Mouse (Mus musculus): Measurements from ENCODE around the gene Gramd1b. TPM values are rescaled to one million over a fixed set of nuclear protein-coding genes. Genes with fewer than 3 reads are reported as not detected.

Gene Gramd1b
- polyA plus RNA-seq, 1 experiment from 2014 or later: 5.8 TPM

DNA sequence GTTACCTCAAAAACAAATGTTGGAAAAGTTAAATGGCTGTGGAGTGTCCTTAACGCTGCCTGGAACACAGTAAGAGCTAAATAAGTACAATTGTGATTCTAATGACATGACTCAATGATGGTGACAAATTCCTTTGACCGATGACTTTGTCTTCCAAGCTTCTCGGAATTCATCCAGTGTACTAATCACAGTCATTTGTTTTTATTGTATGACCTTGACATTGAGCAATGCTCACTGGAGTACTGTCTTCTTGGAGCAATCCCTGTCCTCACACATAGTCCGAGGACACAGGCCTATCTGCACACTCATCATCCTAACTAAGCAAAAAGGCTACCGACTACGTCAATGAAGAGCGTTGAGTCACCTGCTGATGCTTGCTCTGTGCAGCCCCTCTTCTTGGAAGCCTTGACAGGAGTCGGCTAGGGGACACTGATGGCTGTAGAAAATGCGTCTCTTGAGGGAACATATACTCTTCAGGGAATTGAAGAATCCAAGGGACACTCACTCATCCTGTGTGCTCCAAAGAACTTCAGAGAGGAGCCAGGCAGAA is 58.1 kb downstream of the Gramd1b start:
- Histone ChIP-seq H3K27me3 (replicated peaks) (peaks cover 10% of the 10 kb centered on the region; the same call in 1 of the 2 replicates), H3K27ac (replicated peaks) (no peak overlapping the region), H3K36me3 (no peaks in the 10 kb centered on the region), H3K4me1 (peaks cover 31% of the 10 kb centered on the region), H3K9ac (no peak overlapping the region), H3K9me3 (no peaks in the 10 kb centered on the region), H3K4me2 (no peak overlapping the region), H3K4me3 (no peak overlapping the region)
- WGBS: 76% methylated on average over 9 of the region's 9 CpGs
- no peak for ATAC-seq (ENCODE audit: extremely low read depth, insufficient number of reproducible peaks, low FRiP score, low TSS enrichment)

DNA sequence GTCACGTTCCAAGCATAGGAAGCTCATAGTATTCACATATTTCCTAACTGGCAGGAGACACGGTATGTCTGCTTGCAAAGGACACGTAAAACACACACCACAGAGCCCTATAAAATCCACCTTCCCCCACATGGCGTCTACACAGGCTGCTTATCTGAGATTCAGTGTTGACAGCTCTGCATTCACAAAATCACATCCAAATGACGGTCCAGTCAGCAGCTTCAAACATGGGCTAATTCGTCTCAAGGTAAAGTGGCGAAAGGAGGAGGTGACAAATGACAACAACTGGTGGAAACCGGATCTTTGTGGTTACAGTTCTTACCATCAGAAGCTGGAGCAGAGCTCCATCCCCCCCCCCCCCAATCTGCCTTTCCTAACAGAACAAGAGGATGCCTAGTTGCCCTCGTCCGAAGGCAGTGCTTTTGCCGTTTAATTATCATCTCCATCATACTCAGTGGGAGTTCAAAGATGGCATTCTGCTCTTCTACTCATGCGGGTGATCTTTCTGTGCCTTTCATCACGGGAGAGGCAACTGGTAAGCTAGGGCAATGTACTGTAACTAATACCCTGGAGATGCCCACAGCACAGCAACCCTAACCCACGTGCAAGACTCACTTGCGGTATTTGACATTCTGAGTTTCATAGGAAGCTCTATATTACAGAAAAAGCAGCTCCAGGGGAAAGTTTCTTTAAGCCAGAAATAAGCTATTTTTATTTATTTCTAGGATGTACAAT is 61.6 kb downstream of the Gramd1b start:
- Histone ChIP-seq H3K4me1 (peaks cover 12% of the 10 kb centered on the region), H3K27ac (replicated peaks) (peak overlapping the region; percentile 8), H3K9ac (no peak overlapping the region), H3K4me2 (peak overlapping the region; percentile 50), H3K36me3 (no peaks in the 10 kb centered on the region), H3K27me3 (replicated peaks) (peaks cover 18% of the 10 kb centered on the region), H3K9me3 (no peaks in the 10 kb centered on the region), H3K4me3 (no peak overlapping the region)
- WGBS: 26% methylated on average over 15 of the region's 15 CpGs
- no peak for ATAC-seq (ENCODE audit: extremely low read depth, insufficient number of reproducible peaks, low FRiP score, low TSS enrichment)

DNA sequence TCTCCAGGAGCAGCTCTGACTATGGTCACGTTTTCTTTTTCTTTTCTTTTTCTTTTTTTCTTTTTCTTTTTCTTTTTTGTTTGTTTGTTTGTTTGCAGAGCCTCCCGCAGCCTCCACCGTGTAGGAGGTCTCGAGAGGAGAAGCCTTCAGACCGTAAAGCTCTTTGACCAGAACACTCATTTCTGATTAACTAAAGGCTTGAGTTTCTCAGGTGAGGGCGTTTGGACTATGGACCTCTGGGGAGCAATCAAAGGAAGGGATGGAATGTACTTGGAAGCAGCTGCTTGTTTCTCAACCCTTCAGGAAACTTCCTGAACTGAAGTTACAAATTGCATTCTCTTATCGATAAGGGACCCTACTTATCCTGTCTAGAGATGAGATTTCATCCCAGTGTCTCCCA is 64.4 kb downstream of the Gramd1b start:
- Histone ChIP-seq H3K4me3 (no peak overlapping the region), H3K4me1 (peaks cover 17% of the 10 kb centered on the region), H3K9me3 (no peaks in the 10 kb centered on the region), H3K9ac (no peak overlapping the region), H3K4me2 (no peak overlapping the region), H3K27ac (replicated peaks) (no peak overlapping the region), H3K36me3 (no peaks in the 10 kb centered on the region), H3K27me3 (replicated peaks) (peaks cover 19% of the 10 kb centered on the region)
- WGBS: 56% methylated on average over 7 of the region's 7 CpGs
- ATAC-seq (ENCODE audit: extremely low read depth, insufficient number of reproducible peaks, low FRiP score, low TSS enrichment): no peak

DNA sequence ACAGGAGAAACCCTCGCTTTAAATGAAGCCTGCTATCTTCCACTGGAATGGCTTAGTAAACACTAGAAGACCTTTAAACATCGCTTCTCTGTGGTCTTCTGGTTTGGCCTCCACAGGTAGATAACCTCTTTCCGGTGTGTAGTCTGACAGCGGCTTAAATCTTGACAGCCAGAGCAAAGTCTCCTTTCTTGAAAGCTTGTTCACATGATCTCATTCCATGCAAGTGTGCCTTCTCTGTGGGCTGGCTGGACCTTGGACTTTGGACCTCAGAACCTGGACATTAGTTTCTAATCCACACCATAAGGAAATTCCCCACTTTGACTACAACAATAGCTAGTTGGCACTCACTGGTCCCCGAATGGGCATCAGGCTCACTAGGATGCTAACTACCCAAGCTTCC is 65.6 kb downstream of the Gramd1b start:
- no peaks in the 10 kb centered on the region for H3K9me3 ChIP-seq
- no peaks in the 10 kb centered on the region for H3K36me3 ChIP-seq
- no peak overlapping the region for H3K27ac ChIP-seq (replicated peaks)
- 77% methylated on average over 5 of the region's 5 CpGs for WGBS
- H3K4me1 ChIP-seq: peaks cover 27% of the 10 kb centered on the region
- H3K27me3 ChIP-seq (replicated peaks): peaks cover 19% of the 10 kb centered on the region
- no peak overlapping the region for H3K4me2 ChIP-seq
- ATAC-seq (ENCODE audit: extremely low read depth, insufficient number of reproducible peaks, low FRiP score, low TSS enrichment): no peak
- no peak overlapping the region for H3K9ac ChIP-seq
- H3K4me3 ChIP-seq: no peak overlapping the region

DNA sequence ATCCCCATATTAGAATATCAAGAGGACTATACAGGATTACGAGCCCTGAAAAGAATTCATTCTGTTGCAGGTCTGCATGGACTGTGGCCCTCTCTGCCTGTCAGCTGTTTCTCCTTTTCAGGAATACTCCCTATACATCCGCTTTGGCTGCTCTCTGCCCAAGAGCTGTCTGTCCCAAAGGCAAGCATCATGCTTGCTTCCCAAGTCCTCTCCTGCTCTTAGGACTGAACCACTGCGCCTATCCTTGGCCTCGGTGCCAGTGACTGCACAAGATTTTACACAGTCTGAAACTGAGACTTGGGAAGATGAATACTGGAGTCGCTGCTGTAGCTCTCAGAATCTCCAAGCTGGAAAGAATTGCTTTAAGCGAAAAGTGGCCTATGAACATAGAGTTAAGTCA is 68.8 kb downstream of the Gramd1b start:
- Histone ChIP-seq H3K4me3 (no peak overlapping the region), H3K4me1 (peaks cover 36% of the 10 kb centered on the region), H3K27ac (replicated peaks) (no peak overlapping the region), H3K4me2 (no peak overlapping the region), H3K9me3 (no peaks in the 10 kb centered on the region), H3K36me3 (no peaks in the 10 kb centered on the region), H3K27me3 (replicated peaks) (peaks cover 19% of the 10 kb centered on the region), H3K9ac (no peak overlapping the region)
- no peak for ATAC-seq (ENCODE audit: extremely low read depth, insufficient number of reproducible peaks, low FRiP score, low TSS enrichment)
- WGBS: 78% methylated on average over 6 of the region's 6 CpGs

DNA sequence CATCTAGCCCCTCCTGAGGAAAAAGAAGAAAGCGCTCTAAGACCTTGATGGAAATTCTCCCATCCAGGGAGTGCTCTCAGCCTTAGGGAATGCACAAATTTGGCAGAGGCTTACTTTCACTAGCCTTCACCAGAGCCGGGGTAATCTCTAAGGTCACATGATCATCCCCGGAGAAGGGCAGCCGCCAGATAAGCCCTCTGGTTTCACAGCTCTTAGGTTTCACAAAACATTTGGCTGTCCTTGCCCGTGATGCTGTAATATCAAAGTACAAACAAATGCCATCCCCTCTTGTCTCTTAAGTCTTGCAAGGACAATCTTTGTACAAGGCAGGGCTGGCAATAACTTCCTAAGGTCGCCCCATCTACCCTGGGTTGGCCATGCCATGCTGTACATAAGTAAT is 70.4 kb downstream of the Gramd1b start:
- peaks cover 48% of the 10 kb centered on the region for H3K4me1 ChIP-seq
- peak overlapping the region; percentile 51 for H3K27ac ChIP-seq (replicated peaks)
- WGBS: 10% methylated on average over 6 of the region's 6 CpGs
- no peak for ATAC-seq (ENCODE audit: extremely low read depth, insufficient number of reproducible peaks, low FRiP score, low TSS enrichment)
- H3K9ac ChIP-seq: no peak overlapping the region
- peak overlapping the region; percentile 29 for H3K4me2 ChIP-seq
- H3K9me3 ChIP-seq: no peaks in the 10 kb centered on the region
- H3K36me3 ChIP-seq: no peaks in the 10 kb centered on the region
- peaks cover 7% of the 10 kb centered on the region for H3K27me3 ChIP-seq (replicated peaks)
- H3K4me3 ChIP-seq: no peak overlapping the region

DNA sequence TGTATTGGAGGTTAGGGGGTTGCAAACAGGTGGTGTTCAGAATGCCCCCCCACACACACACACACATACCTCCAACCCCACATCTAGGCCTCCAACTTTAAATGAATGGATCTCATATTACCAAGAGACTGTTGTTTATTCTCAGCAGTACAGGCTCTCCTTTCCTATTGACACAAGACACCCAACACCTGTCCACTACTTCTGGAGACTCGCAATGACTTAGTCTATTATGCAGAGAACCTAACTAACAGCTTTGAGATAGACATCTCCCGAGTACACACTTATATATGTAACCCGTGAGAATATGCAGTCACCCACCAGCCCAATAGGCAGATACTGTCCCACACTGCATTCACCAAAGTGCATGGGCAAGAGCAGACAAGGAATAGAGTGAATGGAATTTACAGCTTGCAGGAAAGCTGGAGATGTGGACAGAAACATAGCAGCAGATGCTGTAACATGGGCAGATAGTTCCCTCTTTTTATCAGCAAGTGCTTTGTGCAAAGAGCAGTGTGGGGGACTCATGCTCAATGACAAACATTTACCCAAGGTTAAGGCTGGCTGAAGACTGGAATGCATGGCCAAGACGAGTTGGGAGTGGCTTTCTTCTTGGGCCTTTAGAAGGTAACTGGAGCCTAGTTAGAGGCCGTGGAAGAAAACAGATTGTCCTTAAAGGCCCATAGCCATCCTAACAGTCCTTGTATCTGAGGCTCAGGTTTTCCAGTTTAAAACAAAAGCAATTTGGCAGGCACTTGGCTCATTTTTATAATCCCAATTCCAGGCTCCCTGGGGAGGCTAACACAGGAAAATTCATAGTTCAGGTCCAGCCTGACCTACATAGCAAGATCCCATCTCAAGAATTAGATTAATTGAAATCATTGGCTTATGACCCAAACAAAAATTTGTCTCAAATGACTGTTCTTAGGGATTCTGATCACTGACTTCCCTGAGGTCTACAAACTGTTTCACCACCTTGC is 71.6 kb downstream of the Gramd1b start:
- H3K4me2 ChIP-seq: no peak overlapping the region
- H3K27me3 ChIP-seq (replicated peaks): peaks cover 5% of the 10 kb centered on the region
- WGBS: 50% methylated on average over 5 of the region's 5 CpGs
- no peak overlapping the region for H3K4me3 ChIP-seq
- H3K36me3 ChIP-seq: no peaks in the 10 kb centered on the region
- no peak for ATAC-seq (ENCODE audit: extremely low read depth, insufficient number of reproducible peaks, low FRiP score, low TSS enrichment)
- H3K27ac ChIP-seq (replicated peaks): 0 out of 2 replicates have a peak overlapping the region, but pooled peaks have one; percentile 51
- H3K4me1 ChIP-seq: peaks cover 51% of the 10 kb centered on the region
- no peaks in the 10 kb centered on the region for H3K9me3 ChIP-seq
- H3K9ac ChIP-seq: no peak overlapping the region

DNA sequence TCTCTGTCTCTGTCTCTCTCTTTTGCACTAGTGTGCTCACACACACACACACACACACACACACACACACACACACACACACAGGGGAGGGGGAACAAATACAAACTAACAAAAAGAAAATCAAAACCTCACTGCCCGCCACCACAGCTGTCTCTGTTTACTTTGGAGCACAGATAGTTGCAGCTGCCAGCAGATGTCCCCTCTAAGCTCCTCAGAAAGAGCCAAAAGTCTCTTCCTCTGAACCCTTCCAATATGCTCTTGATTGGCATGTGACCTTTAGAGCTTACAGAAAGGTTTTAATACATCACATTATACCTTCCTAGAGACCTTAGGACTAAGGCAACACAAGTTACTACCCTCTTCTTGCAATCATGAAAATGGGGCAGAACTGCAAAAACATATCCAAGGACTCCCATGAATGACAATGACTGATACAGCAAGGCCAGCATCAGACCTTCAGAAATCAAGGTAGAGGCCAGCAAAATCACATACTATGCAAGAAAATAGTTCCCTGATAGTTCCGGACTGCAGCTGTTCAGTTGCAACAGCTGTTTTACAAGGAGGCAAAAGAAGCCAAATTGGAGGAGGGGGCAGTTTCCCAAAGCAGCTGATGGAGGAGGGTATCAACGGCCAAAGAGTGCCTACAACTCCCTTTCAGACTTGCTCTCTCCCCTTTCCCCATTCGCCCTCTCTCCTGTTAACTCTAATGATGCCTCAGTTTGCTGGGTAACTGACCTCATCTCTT is 72.5 kb downstream of the Gramd1b start:
- Histone ChIP-seq H3K27ac (replicated peaks) (no peak overlapping the region), H3K9me3 (no peaks in the 10 kb centered on the region), H3K4me1 (peaks cover 60% of the 10 kb centered on the region), H3K4me2 (no peak overlapping the region), H3K27me3 (replicated peaks) (peaks cover 10% of the 10 kb centered on the region), H3K4me3 (no peak overlapping the region), H3K9ac (no peak overlapping the region), H3K36me3 (no peaks in the 10 kb centered on the region)
- WGBS: 72% methylated on average over 4 of the region's 4 CpGs
- no peak for ATAC-seq (ENCODE audit: extremely low read depth, insufficient number of reproducible peaks, low FRiP score, low TSS enrichment)

DNA sequence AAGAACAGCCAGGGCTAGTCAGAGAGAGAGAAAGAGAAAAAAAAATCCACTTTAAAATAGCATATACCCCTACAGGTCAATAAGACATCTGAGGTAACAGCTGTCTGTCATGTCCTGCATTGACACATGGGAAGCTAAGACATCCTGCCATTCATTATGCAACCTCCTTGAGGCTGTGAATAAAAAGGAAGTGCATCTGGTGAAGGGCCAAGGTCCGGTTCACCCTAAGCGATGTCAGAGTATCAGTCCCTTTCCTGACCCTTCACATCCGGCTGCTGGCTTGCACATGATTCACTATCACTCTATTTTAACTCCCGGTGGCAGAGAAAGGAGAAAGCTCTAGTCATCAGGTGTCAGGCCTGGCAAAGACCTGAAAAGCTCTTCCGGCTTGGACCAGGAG is 73.7 kb downstream of the Gramd1b start:
- H3K4me3 ChIP-seq: no peak overlapping the region
- peaks cover 9% of the 10 kb centered on the region for H3K27me3 ChIP-seq (replicated peaks)
- H3K36me3 ChIP-seq: no peaks in the 10 kb centered on the region
- no peak overlapping the region for H3K9ac ChIP-seq
- no peaks in the 10 kb centered on the region for H3K9me3 ChIP-seq
- 57% methylated on average over 5 of the region's 5 CpGs for WGBS
- ATAC-seq (ENCODE audit: extremely low read depth, insufficient number of reproducible peaks, low FRiP score, low TSS enrichment): no peak
- H3K4me2 ChIP-seq: no peak overlapping the region
- H3K4me1 ChIP-seq: peaks cover 66% of the 10 kb centered on the region
- H3K27ac ChIP-seq (replicated peaks): peak overlapping the region; percentile 86; the same call in 1 of the 2 replicates

DNA sequence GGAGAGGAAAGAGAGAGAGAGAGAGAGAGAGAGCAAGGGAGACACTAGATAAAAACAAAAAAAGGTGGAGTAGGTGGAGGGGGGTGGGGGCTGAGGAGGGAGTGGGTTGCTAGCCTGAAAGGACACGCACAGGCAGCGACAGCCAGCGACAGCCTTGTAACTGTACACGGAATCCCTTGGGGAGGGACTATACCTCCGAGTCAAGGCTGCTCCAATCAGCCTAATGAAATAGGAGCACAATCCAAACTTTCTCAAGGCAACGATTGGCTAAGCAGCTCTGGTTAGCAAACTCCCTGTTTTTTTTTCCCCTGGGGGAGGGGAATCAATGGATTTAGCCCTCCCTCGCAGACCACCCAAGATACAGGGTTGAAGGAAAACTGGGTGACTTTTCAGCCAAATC is 75.0 kb downstream of the Gramd1b start:
- Histone ChIP-seq H3K4me3 (peak overlapping the region; percentile 77), H3K9ac (peak overlapping the region; percentile 91), H3K36me3 (no peaks in the 10 kb centered on the region), H3K27ac (replicated peaks) (peak overlapping the region; percentile 86), H3K9me3 (no peaks in the 10 kb centered on the region), H3K4me2 (peak overlapping the region; percentile 95), H3K4me1 (peaks cover 58% of the 10 kb centered on the region), H3K27me3 (replicated peaks) (peaks cover 5% of the 10 kb centered on the region; the same call in 1 of the 2 replicates)
- 0% methylated on average over 7 of the region's 7 CpGs for WGBS
- ATAC-seq (ENCODE audit: extremely low read depth, insufficient number of reproducible peaks, low FRiP score, low TSS enrichment): peak; percentile 68
